Mouse (Mus musculus) B cell, adult 62 days (primary cell): ENCODE measurements around the gene Gm8334. TPM values are rescaled to one million over a fixed set of nuclear protein-coding genes. Genes with fewer than 3 reads are reported as not detected.

Experiments
- total RNA-seq: library from RNA; stranded (reverse); gene quantifications from 4 replicates; pipeline ENCODE4 v1.2.4, GENCODE M21; 2023

Gene Gm8334
- not detected in 4 replicates for total RNA-seq

DNA sequence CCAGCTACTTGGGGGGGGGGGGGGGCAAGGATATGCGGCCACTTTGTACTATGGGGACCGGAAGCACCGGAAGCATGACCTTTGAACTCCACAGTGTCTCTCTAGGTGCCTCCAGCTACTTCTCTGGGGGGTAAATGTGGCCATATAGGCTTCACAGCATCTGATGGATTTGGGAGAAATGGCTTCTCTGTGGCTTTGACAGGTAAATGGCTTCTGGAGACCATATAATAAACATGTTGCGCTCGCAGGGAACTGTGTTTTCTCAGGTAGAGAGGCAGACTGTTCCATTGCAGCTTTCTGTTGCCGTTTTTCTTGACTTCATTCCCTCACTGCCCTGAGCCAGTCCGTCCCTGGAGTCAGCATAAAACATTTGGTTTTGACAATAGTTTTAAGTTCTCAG, at the start of gene Gm8334:
TSS of gene Gm8334 (minus strand) at position 101 of the 400 bp plus-strand sequence.

GRCm38 (mm10) chrX:148663298-148663697, 48.3 kb upstream of the Gm8334 start, which contains the start of gene Gm15127:
Gene Gm15127, plus strand, starts transcription at chrX:148663598.

Other genes with a start within 250 kb of the Gm8334 start
- gene Gm15114, start 126.2 kb downstream of the Gm8334 start, total RNA-seq, result not detected in 4 replicates
- not detected in 4 replicates for gene Gm15127, start 48.4 kb upstream of the Gm8334 start, total RNA-seq
- gene Luzp4, start 242.5 kb upstream of the Gm8334 start, total RNA-seq, result not detected in 4 replicates